Mouse (Mus musculus): Measurements from ENCODE around the gene Yars.

Gene Yars

GRCm38 (mm10) chr4:129227985-129228381 lies 38.4 kb downstream of the Yars start:
- no peak for DNase-seq (ENCODE audit: low read depth, low spot score)

DNA sequence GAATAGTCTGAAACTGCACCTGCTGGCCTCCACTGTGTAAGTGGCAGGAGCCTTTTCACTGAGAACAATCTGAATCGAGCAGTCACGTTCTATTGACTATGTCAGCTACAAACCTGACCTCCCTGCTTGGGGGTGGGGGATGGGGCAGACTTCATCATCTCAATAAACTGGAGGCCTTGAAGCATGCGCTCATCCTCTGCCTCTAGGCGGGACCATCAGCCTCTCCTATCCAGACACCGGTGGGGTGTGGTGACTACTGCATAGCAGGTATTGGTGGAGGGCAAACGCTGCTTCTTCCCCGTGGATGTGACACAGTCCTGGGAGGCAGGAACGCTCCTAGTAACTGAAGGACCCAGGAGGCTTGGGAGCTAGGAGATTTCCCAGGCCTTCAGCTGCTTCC lies 41.4 kb downstream of the Yars start:
- DNase-seq (ENCODE audit: low read depth, low spot score): peak; percentile 93

- DNase-seq (ENCODE audit: low read depth, low spot score): peak; percentile 94
These were observed 42.3 kb downstream of the Yars start for GRCm38 (mm10) chr4:129231594-129232450.

- DNase-seq (ENCODE audit: low read depth, low spot score): no peak
These were observed 43.2 kb downstream of the Yars start for GRCm38 (mm10) chr4:129232561-129233360.

- no peak for DNase-seq (ENCODE audit: low read depth, low spot score)
These were observed 44.9 kb downstream of the Yars start for GRCm38 (mm10) chr4:129234488-129234887.

DNA sequence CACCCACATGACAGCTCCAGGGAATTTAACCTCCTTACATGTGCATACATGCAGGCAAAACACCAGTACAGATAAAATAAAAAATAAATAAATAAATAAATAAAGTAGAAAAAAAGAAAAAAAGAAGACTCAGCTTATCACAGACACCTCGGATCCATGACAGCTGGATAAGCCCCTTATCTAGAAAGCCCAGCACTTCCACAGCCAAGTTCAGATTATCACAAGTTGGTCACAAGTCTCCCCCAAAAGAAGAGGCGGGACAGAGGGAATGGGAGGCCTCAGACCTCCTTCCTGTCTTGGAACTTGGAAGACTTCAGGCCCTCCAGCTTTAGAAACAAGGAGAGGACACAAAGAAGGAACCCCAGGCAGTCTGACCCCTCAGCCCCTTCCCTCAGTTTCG lies 45.6 kb downstream of the Yars start:
- DNase-seq (ENCODE audit: low read depth, low spot score): no peak

- no peak for DNase-seq (ENCODE audit: low read depth, low spot score)
These were observed 46.8 kb downstream of the Yars start for GRCm38 (mm10) chr4:129236236-129236813.

GRCm38 (mm10) chr4:129237843-129238441 lies 48.4 kb downstream of the Yars start:
- DNase-seq (ENCODE audit: low read depth, low spot score): peak; percentile 86

DNA sequence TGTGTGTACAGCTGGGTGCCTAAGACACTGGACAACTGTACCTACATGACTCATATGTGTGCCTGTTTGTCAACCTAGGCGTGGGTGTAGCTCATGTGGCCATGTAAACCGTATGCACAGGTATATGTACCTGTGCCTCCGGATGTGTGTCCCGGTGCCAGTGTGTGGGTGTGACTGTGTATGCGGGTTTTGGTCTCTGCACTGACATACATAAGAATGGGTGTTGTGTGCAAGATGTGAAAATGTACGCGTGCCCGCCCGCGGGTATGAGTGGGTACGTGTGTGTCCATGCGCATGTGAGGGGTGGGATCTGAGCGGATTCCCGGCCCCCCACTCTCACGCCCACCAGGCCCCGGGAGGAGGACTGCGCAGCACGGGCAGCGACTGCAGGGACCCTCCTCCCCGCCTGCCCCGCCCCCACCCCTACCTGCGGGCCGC lies 49.0 kb downstream of the Yars start:
- peak; percentile 54 for DNase-seq (ENCODE audit: low read depth, low spot score)

GRCm38 (mm10) chr4:129239075-129239474 lies 49.5 kb downstream of the Yars start:
- peak; percentile 97 for DNase-seq (ENCODE audit: low read depth, low spot score)

DNA sequence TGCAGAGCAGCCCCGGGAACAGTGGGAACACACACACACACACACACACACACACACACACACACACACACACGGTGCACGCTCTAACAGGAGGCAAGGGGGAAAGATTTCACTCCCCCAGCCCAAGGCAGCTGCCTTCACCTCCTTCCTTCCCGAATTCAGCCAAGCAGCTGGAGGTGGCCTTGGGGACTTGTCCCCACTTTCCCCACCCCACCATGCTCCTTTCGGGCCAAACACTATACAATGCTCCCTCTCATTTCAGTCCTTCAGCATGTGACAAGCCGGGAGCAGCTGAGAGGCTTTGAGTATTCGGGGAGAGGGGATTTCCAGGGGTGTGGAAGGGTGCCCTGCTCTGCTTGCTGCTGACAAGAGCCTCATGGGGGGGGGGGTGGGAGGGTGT lies 52.3 kb downstream of the Yars start:
- no peak for DNase-seq (ENCODE audit: low read depth, low spot score)

GRCm38 (mm10) chr4:129242327-129242726 lies 52.8 kb downstream of the Yars start:
- DNase-seq (ENCODE audit: low read depth, low spot score): peak; percentile 75

- DNase-seq (ENCODE audit: low read depth, low spot score): no peak
These were observed 53.2 kb downstream of the Yars start for GRCm38 (mm10) chr4:129242761-129243160.

- no peak for DNase-seq (ENCODE audit: low read depth, low spot score)
These were observed 55.2 kb downstream of the Yars start for GRCm38 (mm10) chr4:129244802-129245201.

DNA sequence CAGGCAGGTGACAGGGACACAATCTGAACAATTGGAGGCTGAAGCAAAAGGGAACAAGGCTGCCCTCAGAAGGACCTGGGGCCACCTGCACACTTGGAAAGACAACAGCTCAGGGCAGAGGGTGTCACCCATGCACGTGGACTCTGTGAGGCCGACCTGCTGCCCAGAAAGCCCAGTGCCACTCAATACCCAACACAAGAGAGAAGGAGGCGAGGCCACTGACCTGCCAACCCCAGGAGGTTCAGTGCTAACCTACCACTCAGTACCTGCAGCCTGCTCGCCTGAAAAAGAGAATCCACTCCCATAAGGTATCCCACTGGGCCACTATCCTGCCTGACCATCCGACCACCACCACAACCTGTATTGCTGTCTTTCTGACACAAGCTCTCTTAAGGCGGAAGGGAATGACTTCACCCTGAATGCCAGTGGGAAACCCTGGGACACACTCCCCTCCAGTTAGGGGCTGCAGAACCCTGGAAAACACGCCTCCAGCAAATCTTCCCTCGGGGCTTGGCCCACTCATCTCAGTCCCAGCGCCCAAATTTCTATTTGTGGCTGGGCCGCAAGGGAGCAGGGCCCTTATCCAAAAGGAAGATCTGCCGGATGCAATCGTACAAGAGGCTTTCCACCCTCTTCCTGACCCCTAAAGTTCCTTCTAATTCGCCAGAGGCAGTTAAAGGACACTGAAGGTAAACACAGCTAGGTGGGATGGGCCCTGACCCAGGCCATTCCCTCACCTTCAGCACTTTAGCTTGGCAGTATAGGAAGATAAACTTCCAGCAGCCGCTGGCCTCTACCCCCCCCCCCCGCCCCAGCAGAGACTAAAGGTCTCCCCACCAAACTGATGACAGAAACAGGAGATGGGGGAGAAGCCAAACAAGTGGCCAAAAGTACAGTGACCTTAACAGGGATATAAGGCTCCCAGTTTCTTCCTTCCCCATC lies 57.1 kb downstream of the Yars start:
- DNase-seq (ENCODE audit: low read depth, low spot score): no peak

DNA sequence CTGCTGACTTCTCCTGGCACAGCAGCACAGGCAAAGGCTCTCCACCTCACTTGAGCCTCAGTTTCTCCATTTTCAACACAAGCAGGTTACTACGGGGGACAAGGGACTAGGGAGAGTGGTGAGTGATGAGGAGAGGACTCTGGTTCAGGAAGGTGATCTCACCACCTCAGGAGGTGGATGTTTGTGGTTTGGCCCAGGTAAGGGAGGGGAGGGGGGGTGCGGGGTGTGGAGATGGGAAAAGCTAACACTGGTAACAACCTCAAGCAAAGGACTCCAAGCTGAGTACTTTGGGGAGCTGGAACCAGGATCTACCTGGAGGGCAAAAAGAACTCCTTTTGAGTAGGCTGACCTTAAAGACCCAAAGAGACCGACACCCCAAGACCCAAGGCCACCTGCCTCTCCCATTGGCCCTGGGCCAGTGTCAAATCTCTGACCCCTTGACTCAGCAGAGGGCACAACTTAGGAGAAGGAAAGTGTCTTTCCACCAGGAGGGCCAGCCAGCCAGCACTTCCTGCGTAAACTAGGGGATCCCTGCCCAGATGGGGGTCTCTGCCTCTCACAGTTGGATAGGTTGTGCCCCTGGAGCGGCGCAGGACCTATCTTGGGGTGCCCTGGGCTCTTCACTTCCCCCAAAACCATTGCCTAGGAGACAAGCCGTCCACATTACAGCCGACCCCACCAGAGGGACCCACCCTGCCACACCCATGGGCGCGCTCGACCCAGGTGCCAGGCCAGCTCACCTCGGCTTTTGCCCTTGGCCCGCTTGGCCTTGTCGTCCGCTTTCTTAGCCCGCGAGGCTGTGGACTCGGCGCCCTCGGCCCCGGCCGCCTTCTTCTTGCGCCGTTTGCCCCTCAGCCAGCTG lies 58.1 kb downstream of the Yars start:
- DNase-seq (ENCODE audit: low read depth, low spot score): peak; percentile 51

DNA sequence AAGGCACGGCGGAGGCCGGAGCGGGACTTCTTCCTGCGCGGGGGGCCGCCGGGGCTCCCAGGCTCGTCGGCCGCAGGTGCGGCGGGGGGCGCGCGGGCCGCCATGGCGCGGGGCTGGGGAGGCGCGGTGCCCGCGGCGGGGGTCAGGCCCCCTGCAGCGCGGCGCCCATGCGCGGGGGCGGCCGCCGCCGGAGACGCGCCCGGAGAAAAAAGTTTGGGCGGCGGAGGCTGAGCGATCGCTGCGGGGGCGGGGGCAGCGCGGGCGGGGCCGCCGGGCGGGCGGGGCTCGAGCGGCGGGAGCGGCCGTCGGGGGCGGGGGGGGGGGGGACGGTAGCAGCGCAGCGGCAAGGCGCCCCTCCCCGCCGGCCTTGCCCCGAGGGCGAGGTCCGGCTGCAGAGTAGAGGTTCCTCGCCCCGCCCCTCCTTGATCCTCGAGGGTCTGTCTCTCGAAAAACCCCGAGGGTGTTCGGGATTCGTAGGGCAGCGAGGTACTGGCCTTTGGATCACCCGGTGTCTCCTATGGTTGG lies 58.7 kb downstream of the Yars start:
- DNase-seq (ENCODE audit: low read depth, low spot score): peak; percentile 83

DNA sequence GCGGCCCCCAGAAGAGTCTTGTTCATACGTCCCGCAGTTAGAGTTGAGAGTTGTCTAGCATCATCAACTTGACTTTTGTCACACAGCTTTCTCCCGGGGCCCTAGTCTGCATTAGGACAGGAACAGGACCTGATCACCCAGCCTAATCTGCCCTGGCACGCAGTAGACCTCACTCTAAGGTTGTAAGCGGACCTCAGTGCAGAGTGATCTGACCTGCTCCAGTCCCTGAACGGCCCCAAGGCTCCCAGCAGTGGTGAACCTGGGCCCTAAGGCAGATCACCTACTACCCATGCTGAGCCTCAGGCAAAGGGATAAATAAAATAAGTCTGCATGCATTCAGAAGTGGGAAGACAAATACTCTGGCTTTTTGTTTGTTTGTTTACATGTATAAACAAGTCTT lies 59.7 kb downstream of the Yars start:
- DNase-seq (ENCODE audit: low read depth, low spot score): no peak

DNA sequence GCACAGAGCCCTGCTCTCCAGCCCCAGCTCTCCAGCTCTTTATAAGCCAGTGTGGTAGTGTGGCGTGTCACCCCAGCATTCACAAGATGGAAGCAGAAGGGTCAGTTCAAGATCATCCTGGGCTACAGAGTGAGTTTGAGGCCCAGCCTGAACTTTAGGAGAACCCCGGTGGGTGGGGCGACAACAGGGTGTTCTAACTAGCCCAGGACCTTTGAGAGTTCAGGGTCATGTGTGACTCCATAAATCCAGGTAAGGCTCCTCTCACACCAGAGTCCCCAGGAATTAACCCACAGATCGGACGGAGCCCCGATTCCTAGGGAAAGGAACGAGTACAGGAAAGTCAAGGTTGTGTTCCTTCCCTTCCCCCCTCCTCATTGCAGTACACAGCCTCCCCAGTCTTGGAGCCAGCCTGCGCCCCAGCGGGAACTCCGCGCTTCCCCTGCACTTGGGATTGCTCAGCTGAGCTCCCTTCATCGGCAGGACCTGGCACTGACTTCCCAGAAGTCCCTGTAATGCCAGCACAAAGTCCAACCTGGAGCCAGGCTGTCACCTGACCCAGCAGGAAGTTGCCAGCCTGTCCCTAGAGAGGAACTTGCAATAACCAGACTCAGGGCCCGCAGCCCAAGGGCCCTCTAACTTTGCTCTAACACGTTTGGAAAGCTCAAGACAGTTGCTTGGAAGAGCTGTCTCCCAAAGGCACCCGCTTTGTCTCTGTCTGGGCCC lies 61.4 kb downstream of the Yars start:
- DNase-seq (ENCODE audit: low read depth, low spot score): peak; percentile 85

All from ZHBTc4 (cell line).